Mouse (Mus musculus): Measurements from ENCODE around the gene Acot10.

DNA sequence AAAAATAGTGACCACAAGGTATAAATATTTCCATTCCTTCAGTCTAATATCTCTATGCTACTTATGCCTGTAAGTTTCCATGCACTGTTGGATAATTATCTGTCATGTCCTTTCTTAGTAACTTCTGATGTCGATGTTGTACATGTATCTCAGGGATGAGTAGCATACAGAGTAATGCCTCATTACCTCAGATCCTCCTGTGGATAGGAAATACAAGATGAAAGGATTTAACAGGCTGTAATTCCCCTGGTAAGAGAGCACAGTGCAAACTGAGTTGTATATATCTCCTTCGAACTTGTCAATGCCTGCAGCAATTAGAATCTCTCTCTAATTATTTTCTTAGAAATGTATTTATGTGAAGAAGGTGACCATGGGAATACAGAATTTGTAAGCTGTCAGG, 16.2 kb upstream of the Acot10 start:
- TF ChIP-seq EP300 (IDR thresholded peaks at IDR 0.05; ENCODE audit: insufficient read depth, low read depth, low read length) (no peak), CTCF (IDR thresholded peaks at IDR 0.05; ENCODE audit: low read depth, low read length) (no peak)

All from ES-Bruce4 (cell line).